Mouse (Mus musculus) limb, embryonic 15.5 days (tissue): ENCODE results near the gene Rnf135. TPM values are rescaled to one million over a fixed set of nuclear protein-coding genes. Genes with fewer than 3 reads are reported as not detected.
"Not testable (repeated sequence)": the region's sequence is repeated elsewhere in the genome, so short reads cannot be mapped to it uniquely, and the experiment has no call there.

Experiments used
- ATAC-seq: fragments of 200-750 bp; cut with Nextera tagmentation; 2 replicates; pipeline ENCODE4 v1.8.0; 2017; ENCODE audit warnings: low read depth, moderate TSS enrichment; ENCODE audit not compliant: insufficient number of reproducible peaks, low FRiP score, low TSS enrichment
- H3K27ac ChIP-seq: fragments of 300-500 bp; sonication (generic); 2 replicates; pipeline ENCODE4 v1.5.1; 2015; ENCODE audit warnings: moderate library complexity, mild to moderate bottlenecking, inconsistent platforms
- H3K27me3 ChIP-seq: fragments of 300-500 bp; sonication (generic); 2 replicates; pipeline ENCODE4 v1.6.1; 2015; ENCODE audit warnings: inconsistent platforms
- H3K36me3 ChIP-seq: fragments of 300-500 bp; sonication (generic); 2 replicates; pipeline ENCODE4 v1.6.1; 2015; ENCODE audit warnings: inconsistent platforms
- H3K4me1 ChIP-seq: fragments of 300-500 bp; sonication (generic); 2 replicates; pipeline ENCODE4 v1.6.1; 2015; ENCODE audit warnings: inconsistent platforms
- H3K4me2 ChIP-seq: fragments of 300-500 bp; sonication (generic); 2 replicates; pipeline ENCODE4 v1.6.1; 2015; ENCODE audit warnings: mild to moderate bottlenecking, inconsistent platforms
- H3K4me3 ChIP-seq: fragments of 300-500 bp; sonication (generic); 2 replicates; pipeline ENCODE4 v1.5.1; 2015; ENCODE audit warnings: mild to moderate bottlenecking, inconsistent platforms
- H3K9ac ChIP-seq: fragments of 300-500 bp; sonication (generic); 2 replicates; pipeline ENCODE4 v1.6.1; 2015; ENCODE audit warnings: inconsistent platforms
- H3K9me3 ChIP-seq: fragments of 300-500 bp; sonication (generic); 2 replicates; pipeline ENCODE4 v1.6.1; 2016; ENCODE audit warnings: inconsistent platforms
- WGBS: fragments of 180-500 bp; shearing (Covaris S2); methylation state at CpG from one replicate; pipeline ENCODE4 v1.1.7; 2015; 5-methylcytosine and 5-hydroxymethylcytosine counted together
- polyA plus RNA-seq: library from polyadenylated mRNA; unstranded; fragments of >200 nt; fragmentation: Nextera tagmentation; extraction: Ambion mirVana; gene quantifications from 2 replicates; pipeline ENCODE4 v1.2.1, GENCODE M21; 2015

Rnf135 gene
- polyA plus RNA-seq, 1 experiment from 2014 or later, result 9.2 TPM

- H3K4me1 ChIP-seq, result no peaks in the 10 kb centered on the region
- no peak overlapping the region for H3K4me3 ChIP-seq
- no peak overlapping the region for H3K27ac ChIP-seq
- no peak for ATAC-seq
- WGBS, result 60% methylated on average over 2 of the region's 2 CpGs
- no peaks in the 10 kb centered on the region for H3K36me3 ChIP-seq
- H3K9ac ChIP-seq, result no peak overlapping the region
- no peak overlapping the region for H3K4me2 ChIP-seq
- no peaks in the 10 kb centered on the region for H3K27me3 ChIP-seq
- no peaks in the 10 kb centered on the region for H3K9me3 ChIP-seq
Measured at GRCm38 (mm10) chr11:80164224-80164623, 19.4 kb upstream of the Rnf135 start.

DNA sequence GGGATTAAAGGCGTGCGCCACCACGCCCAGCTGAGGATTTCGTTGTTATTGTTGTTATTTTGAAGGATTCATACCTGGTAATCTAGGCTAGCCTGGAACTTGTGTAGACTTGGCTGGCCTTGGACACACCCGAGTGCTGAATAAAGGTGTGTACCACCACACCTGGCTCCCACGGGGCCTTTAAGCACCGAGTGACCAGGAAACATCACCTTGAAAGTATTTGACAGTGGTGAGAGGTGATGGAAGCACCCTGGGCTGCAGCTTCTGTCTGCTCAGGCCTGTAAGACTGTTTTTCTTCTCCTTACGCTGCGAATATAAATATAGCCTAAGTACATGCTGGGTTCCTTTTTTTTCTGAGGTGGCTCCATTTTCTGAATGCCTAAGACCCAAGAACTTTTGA lies 15.5 kb upstream of the Rnf135 start:
- H3K9ac ChIP-seq, result no peak overlapping the region
- H3K27me3 ChIP-seq, result no peaks in the 10 kb centered on the region
- ATAC-seq, result no peak
- no peaks in the 10 kb centered on the region for H3K9me3 ChIP-seq
- H3K4me3 ChIP-seq, result no peak overlapping the region
- H3K27ac ChIP-seq, result no peak overlapping the region
- no peak overlapping the region for H3K4me2 ChIP-seq
- no peaks in the 10 kb centered on the region for H3K4me1 ChIP-seq
- 87% methylated on average over 9 of the region's 9 CpGs for WGBS
- H3K36me3 ChIP-seq, result no peaks in the 10 kb centered on the region

DNA sequence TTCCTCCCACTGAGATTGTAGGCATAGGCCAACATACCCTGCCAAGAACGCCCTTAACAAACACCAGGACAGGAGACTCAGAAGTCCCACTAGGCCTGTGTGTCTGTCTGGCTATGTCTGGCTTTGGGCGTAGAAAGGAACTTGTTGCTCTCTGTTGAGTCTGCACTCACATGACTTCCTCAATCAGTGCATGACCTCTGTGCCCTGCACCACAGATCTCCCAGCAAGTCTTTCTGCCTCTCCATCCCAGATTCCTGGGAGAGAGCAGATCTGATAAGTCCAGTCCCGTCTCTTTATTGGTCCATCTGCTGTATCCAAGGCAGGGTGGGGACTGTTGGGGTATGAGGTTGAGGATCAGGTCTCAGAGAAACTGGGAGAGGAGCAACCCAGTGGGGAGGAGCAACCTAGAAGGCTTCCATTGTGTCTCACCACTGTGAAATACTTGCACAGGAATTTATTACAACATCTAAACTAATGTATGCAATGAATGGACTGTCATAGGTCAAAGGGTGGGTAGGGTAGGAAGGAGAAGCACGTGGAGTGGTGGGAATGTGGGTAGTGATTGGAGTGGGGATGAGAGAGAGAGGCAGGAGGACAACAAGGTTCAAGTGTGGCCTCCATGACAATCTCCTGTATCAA lies 14.9 kb upstream of the Rnf135 start:
- Histone ChIP-seq H3K4me2 (no peak overlapping the region), H3K36me3 (no peaks in the 10 kb centered on the region), H3K27me3 (no peaks in the 10 kb centered on the region), H3K9me3 (no peaks in the 10 kb centered on the region), H3K27ac (no peak overlapping the region), H3K9ac (no peak overlapping the region), H3K4me3 (no peak overlapping the region), H3K4me1 (no peaks in the 10 kb centered on the region)
- 69% methylated on average over 4 of the region's 4 CpGs for WGBS
- no peak for ATAC-seq

- 84% methylated on average over 3 of the region's 3 CpGs for WGBS
- no peak for ATAC-seq
- no peaks in the 10 kb centered on the region for H3K36me3 ChIP-seq
Measured at GRCm38 (mm10) chr11:80169629-80170028, 14.0 kb upstream of the Rnf135 start.

GRCm38 (mm10) chr11:80170351-80170750 lies 13.3 kb upstream of the Rnf135 start:
- no peaks in the 10 kb centered on the region for H3K4me1 ChIP-seq
- H3K4me2 ChIP-seq, result no peak overlapping the region
- no peaks in the 10 kb centered on the region for H3K36me3 ChIP-seq
- WGBS, result 62% methylated on average over 5 of the region's 5 CpGs
- no peak overlapping the region for H3K27ac ChIP-seq
- no peak for ATAC-seq
- no peak overlapping the region for H3K9ac ChIP-seq
- no peaks in the 10 kb centered on the region for H3K27me3 ChIP-seq
- H3K9me3 ChIP-seq, result no peaks in the 10 kb centered on the region
- H3K4me3 ChIP-seq, result no peak overlapping the region

More at GRCm38 (mm10) chr11:80169629-80170028, 14.0 kb upstream of the Rnf135 start:
- no peaks in the 10 kb centered on the region for H3K9me3 ChIP-seq
- no peak overlapping the region for H3K9ac ChIP-seq
- no peak overlapping the region for H3K27ac ChIP-seq
- no peak overlapping the region for H3K4me3 ChIP-seq
- H3K4me1 ChIP-seq, result no peaks in the 10 kb centered on the region
- no peak overlapping the region for H3K4me2 ChIP-seq
- H3K27me3 ChIP-seq, result no peaks in the 10 kb centered on the region

GRCm38 (mm10) chr11:80171884-80172283 lies 11.8 kb upstream of the Rnf135 start:
- ATAC-seq, result no peak
- no peak overlapping the region for H3K4me2 ChIP-seq
- H3K4me1 ChIP-seq, result no peaks in the 10 kb centered on the region
- H3K9me3 ChIP-seq, result no peaks in the 10 kb centered on the region
- H3K27me3 ChIP-seq, result no peaks in the 10 kb centered on the region
- 70% methylated on average over 4 of the region's 4 CpGs for WGBS
- no peak overlapping the region for H3K4me3 ChIP-seq
- no peaks in the 10 kb centered on the region for H3K36me3 ChIP-seq
- H3K9ac ChIP-seq, result no peak overlapping the region
- no peak overlapping the region for H3K27ac ChIP-seq

GRCm38 (mm10) chr11:80173963-80174670 lies 9.5 kb upstream of the Rnf135 start:
- ATAC-seq, result no peak
- Histone ChIP-seq H3K27ac (no peak overlapping the region), H3K9ac (no peak overlapping the region), H3K4me3 (no peak overlapping the region), H3K9me3 (no peaks in the 10 kb centered on the region), H3K27me3 (no peaks in the 10 kb centered on the region), H3K36me3 (no peaks in the 10 kb centered on the region), H3K4me1 (no peaks in the 10 kb centered on the region), H3K4me2 (no peak overlapping the region)
- WGBS, result 72% methylated on average over 11 of the region's 11 CpGs

- no peaks in the 10 kb centered on the region for H3K27me3 ChIP-seq
Measured at GRCm38 (mm10) chr11:80176911-80177895, 6.4 kb upstream of the Rnf135 start.

GRCm38 (mm10) chr11:80178316-80178715 lies 5.3 kb upstream of the Rnf135 start:
- H3K9ac ChIP-seq, result no peak overlapping the region
- no peaks in the 10 kb centered on the region for H3K27me3 ChIP-seq
- no peaks in the 10 kb centered on the region for H3K4me1 ChIP-seq
- H3K9me3 ChIP-seq, result no peaks in the 10 kb centered on the region
- ATAC-seq, result no peak
- H3K4me3 ChIP-seq, result no peak overlapping the region
- WGBS, result 76% methylated on average over 8 of the region's 8 CpGs
- H3K27ac ChIP-seq, result no peak overlapping the region
- H3K4me2 ChIP-seq, result no peak overlapping the region
- no peaks in the 10 kb centered on the region for H3K36me3 ChIP-seq

More at GRCm38 (mm10) chr11:80176911-80177895, 6.4 kb upstream of the Rnf135 start:
- H3K27ac ChIP-seq, result no peak overlapping the region
- no peak overlapping the region for H3K9ac ChIP-seq
- no peaks in the 10 kb centered on the region for H3K9me3 ChIP-seq
- ATAC-seq, result no peak
- no peak overlapping the region for H3K4me2 ChIP-seq
- 73% methylated on average over 11 of the region's 11 CpGs for WGBS
- H3K36me3 ChIP-seq, result no peaks in the 10 kb centered on the region
- H3K4me3 ChIP-seq, result no peak overlapping the region
- H3K4me1 ChIP-seq, result no peaks in the 10 kb centered on the region

- Histone ChIP-seq H3K9me3 (no peaks in the 10 kb centered on the region), H3K4me2 (no peak overlapping the region), H3K9ac (no peak overlapping the region), H3K27me3 (no peaks in the 10 kb centered on the region), H3K27ac (no peak overlapping the region), H3K4me3 (no peak overlapping the region), H3K36me3 (no peaks in the 10 kb centered on the region), H3K4me1 (0 out of 2 replicates have a peak, but pooled peaks cover 4% of the 10 kb centered on the region)
- ATAC-seq, result no peak
- 65% methylated on average over 5 of the region's 5 CpGs for WGBS
Measured at GRCm38 (mm10) chr11:80181021-80181749, 2.5 kb upstream of the Rnf135 start.

GRCm38 (mm10) chr11:80183054-80183704 lies 472 bp upstream of the Rnf135 start:
- H3K4me2 ChIP-seq, result peak overlapping the region; percentile 75
- peak overlapping the region; percentile 80 for H3K4me3 ChIP-seq
- not testable (repeated sequence) for H3K36me3 ChIP-seq, H3K9me3 ChIP-seq, H3K27me3 ChIP-seq, H3K9ac ChIP-seq, H3K4me1 ChIP-seq
- 42% methylated on average over 12 of the region's 12 CpGs for WGBS
- peak; percentile 40; the same call in 1 of the 2 replicates for ATAC-seq
- H3K27ac ChIP-seq, result peak overlapping the region; percentile 91
